Mouse (Mus musculus) neural tube, embryonic 13.5 days (tissue): ENCODE data around the gene Myh10. TPM values are rescaled to one million over a fixed set of nuclear protein-coding genes. Genes with fewer than 3 reads are reported as not detected.

ENCODE experiments used
- ATAC-seq: fragments of 200-750 bp; cut with Nextera tagmentation; 2 replicates; pipeline ENCODE4 v1.8.0; 2017; ENCODE audit warnings: low read depth, mild to moderate bottlenecking, moderate TSS enrichment, moderate library complexity
- H3K27ac ChIP-seq: fragments of 300-500 bp; sonication (generic); replicated peaks from 2 replicates; pipeline ENCODE4 v1.5.1; 2015; ENCODE audit warnings: moderate library complexity, mild to moderate bottlenecking, inconsistent platforms
- H3K27me3 ChIP-seq: fragments of 300-500 bp; sonication (generic); 2 replicates; pipeline ENCODE4 v1.6.1; 2015; ENCODE audit warnings: mild to moderate bottlenecking, inconsistent platforms
- H3K36me3 ChIP-seq: fragments of 300-500 bp; sonication (generic); 2 replicates; pipeline ENCODE4 v1.6.1; 2015; ENCODE audit warnings: mild to moderate bottlenecking, inconsistent platforms
- H3K4me1 ChIP-seq: fragments of 300-500 bp; sonication (generic); replicated peaks from 2 replicates; pipeline ENCODE4 v1.6.1; 2015; ENCODE audit warnings: inconsistent platforms
- H3K4me2 ChIP-seq: fragments of 300-500 bp; sonication (generic); 2 replicates; pipeline ENCODE4 v1.6.1; 2015; ENCODE audit warnings: inconsistent platforms, mild to moderate bottlenecking, moderate library complexity
- H3K4me3 ChIP-seq: fragments of 300-500 bp; sonication (generic); 2 replicates; pipeline ENCODE4 v1.5.1; 2015; ENCODE audit warnings: mild to moderate bottlenecking, inconsistent platforms
- H3K9ac ChIP-seq: fragments of 300-500 bp; sonication (generic); 2 replicates; pipeline ENCODE4 v1.6.1; 2015; ENCODE audit warnings: moderate library complexity, mild to moderate bottlenecking, inconsistent platforms
- H3K9me3 ChIP-seq: fragments of 300-500 bp; sonication (generic); 2 replicates; pipeline ENCODE4 v1.6.1; 2016; ENCODE audit warnings: inconsistent platforms
- WGBS: fragments of 180-500 bp; shearing (Covaris S2); methylation state at CpG from one replicate; pipeline ENCODE4 v1.1.7; 2015; 5-methylcytosine and 5-hydroxymethylcytosine counted together
- polyA plus RNA-seq: library from polyadenylated mRNA; unstranded; fragments of >200 nt; fragmentation: Nextera tagmentation; extraction: Ambion mirVana; gene quantifications from 2 replicates; pipeline ENCODE4 v1.2.1, GENCODE M21; 2015

Gene Myh10
- polyA plus RNA-seq, 1 experiment from 2014 or later: 76.5 TPM

DNA sequence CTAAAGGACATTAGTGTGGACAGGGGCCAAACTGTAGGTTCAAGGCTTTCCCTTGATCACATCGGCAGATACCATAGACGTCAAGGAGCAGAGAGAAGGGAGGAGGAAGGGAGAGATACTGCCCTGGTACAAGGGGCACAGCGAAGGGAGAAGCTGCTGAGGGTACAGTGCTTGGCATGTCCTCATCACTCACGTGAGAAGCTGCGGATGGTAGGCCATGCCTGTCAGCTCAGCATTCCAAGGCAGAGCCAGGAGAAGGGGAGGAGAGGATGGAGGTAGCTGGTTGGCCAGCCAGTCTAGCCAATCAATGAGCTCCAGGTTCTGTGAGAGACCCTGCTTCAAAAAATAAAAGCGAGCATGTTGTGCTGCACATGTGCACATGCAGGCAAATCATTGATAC is 11.0 kb downstream of the Myh10 start:
- Histone ChIP-seq H3K9ac (no peak overlapping the region), H3K36me3 (peaks cover 64% of the 10 kb centered on the region), H3K27me3 (no peaks in the 10 kb centered on the region), H3K27ac (no peak overlapping the region), H3K9me3 (no peaks in the 10 kb centered on the region; the same call in 1 of the 2 replicates), H3K4me3 (no peak overlapping the region), H3K4me2 (no peak overlapping the region), H3K4me1 (peaks cover 12% of the 10 kb centered on the region)
- 97% methylated on average over 6 of the region's 6 CpGs for WGBS
- no peak for ATAC-seq

- H3K4me3 ChIP-seq: no peak overlapping the region
- WGBS: 97% methylated on average over 1 of the region's 1 CpGs
- no peak overlapping the region for H3K4me2 ChIP-seq
- peaks cover 70% of the 10 kb centered on the region for H3K36me3 ChIP-seq
- no peak overlapping the region for H3K9ac ChIP-seq
- no peak for ATAC-seq
- H3K27me3 ChIP-seq: no peaks in the 10 kb centered on the region
- no peaks in the 10 kb centered on the region; the same call in 1 of the 2 replicates for H3K9me3 ChIP-seq
- peaks cover 20% of the 10 kb centered on the region for H3K4me1 ChIP-seq
- no peak overlapping the region for H3K27ac ChIP-seq
Measured at GRCm38 (mm10) chr11:68703360-68703759, 12.0 kb downstream of the Myh10 start.

GRCm38 (mm10) chr11:68704258-68704657 is 12.9 kb downstream of the Myh10 start:
- Histone ChIP-seq H3K9me3 (no peaks in the 10 kb centered on the region; the same call in 1 of the 2 replicates), H3K4me3 (no peak overlapping the region), H3K4me2 (no peak overlapping the region), H3K9ac (no peak overlapping the region), H3K27ac (no peak overlapping the region), H3K36me3 (peaks cover 68% of the 10 kb centered on the region), H3K27me3 (no peaks in the 10 kb centered on the region), H3K4me1 (peaks cover 20% of the 10 kb centered on the region)
- WGBS: 97% methylated on average over 1 of the region's 1 CpGs
- ATAC-seq: no peak

GRCm38 (mm10) chr11:68704847-68705246 is 13.5 kb downstream of the Myh10 start:
- no peak overlapping the region for H3K27ac ChIP-seq
- no peak for ATAC-seq
- no peaks in the 10 kb centered on the region; the same call in 1 of the 2 replicates for H3K9me3 ChIP-seq
- peaks cover 62% of the 10 kb centered on the region for H3K36me3 ChIP-seq
- no peaks in the 10 kb centered on the region for H3K27me3 ChIP-seq
- no peak overlapping the region for H3K4me2 ChIP-seq
- no peak overlapping the region for H3K4me3 ChIP-seq
- H3K4me1 ChIP-seq: peaks cover 25% of the 10 kb centered on the region
- H3K9ac ChIP-seq: no peak overlapping the region
- 94% methylated on average over 2 of the region's 2 CpGs for WGBS

- Histone ChIP-seq H3K4me2 (no peak overlapping the region), H3K36me3 (peaks cover 42% of the 10 kb centered on the region), H3K27ac (peak overlapping the region; percentile 62), H3K27me3 (no peaks in the 10 kb centered on the region), H3K4me3 (no peak overlapping the region), H3K9me3 (no peaks in the 10 kb centered on the region), H3K9ac (no peak overlapping the region), H3K4me1 (peaks cover 26% of the 10 kb centered on the region)
- 62% methylated on average over 9 of the region's 9 CpGs for WGBS
- ATAC-seq: peak; percentile 56; the same call in 1 of the 2 replicates
Measured at GRCm38 (mm10) chr11:68706524-68707429, 15.4 kb downstream of the Myh10 start.

DNA sequence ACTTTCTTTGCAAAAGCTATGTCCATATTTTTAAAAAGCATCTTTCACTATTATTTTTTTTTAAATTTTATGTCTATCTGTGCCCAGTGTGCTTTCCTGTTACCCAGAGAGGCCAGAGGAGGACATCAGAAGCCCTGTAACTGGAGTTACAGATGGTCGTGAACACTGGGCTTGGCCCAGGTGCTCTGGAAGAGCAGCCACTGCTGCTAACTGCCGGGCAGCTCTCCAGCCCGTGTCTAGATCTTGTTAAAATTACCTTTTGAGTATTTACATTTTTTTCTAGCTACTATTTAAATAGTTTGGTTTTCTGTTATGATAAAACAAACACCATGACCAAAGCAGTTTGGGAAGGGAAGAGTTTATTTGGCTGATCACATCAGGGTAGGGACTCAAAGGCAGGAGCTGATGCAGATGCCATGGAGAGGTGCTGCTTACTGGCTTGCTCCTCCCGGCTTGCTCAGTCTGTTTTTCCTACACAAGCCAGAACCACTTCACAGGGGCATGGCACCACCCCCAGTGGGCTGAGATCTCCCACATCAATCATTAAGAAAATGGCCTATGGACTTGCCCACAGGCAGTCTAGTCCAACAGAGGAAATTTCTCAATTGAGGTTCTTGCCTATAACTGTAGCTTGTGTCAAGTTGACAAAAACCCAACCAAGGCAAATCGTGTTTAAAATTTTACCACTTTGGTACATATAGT is 16.7 kb downstream of the Myh10 start:
- no peak overlapping the region for H3K4me2 ChIP-seq
- WGBS: 80% methylated on average over 5 of the region's 5 CpGs
- no peaks in the 10 kb centered on the region for H3K27me3 ChIP-seq
- peaks cover 30% of the 10 kb centered on the region for H3K36me3 ChIP-seq
- no peak overlapping the region for H3K27ac ChIP-seq
- no peak overlapping the region for H3K4me3 ChIP-seq
- H3K9me3 ChIP-seq: no peaks in the 10 kb centered on the region
- H3K4me1 ChIP-seq: peaks cover 30% of the 10 kb centered on the region
- no peak for ATAC-seq
- H3K9ac ChIP-seq: no peak overlapping the region

DNA sequence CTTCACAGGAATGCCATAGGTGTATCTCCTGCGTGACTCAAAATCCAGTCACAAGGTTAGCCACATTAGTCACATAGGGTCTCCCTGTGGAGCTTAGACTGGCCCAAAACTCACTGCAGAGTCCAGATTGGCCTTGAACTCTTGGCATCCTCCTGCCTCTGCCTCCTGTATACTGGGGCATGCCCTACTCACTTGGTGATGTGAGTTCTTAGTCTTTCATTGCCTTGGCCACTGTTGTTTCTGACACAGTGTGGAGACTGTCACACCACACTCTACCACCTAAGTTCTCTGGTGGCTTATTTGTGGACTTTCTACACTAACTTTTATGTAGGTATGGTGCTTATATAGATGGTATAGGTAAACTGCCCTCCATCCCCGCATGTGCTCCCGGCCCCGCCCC is 24.8 kb downstream of the Myh10 start:
- no peak overlapping the region for H3K9ac ChIP-seq
- H3K27me3 ChIP-seq: no peaks in the 10 kb centered on the region
- 83% methylated on average over 4 of the region's 4 CpGs for WGBS
- no peak overlapping the region for H3K27ac ChIP-seq
- no peak for ATAC-seq
- no peaks in the 10 kb centered on the region for H3K9me3 ChIP-seq
- peaks cover 27% of the 10 kb centered on the region for H3K36me3 ChIP-seq
- H3K4me3 ChIP-seq: no peak overlapping the region
- H3K4me1 ChIP-seq: peaks cover 38% of the 10 kb centered on the region
- no peak overlapping the region for H3K4me2 ChIP-seq

DNA sequence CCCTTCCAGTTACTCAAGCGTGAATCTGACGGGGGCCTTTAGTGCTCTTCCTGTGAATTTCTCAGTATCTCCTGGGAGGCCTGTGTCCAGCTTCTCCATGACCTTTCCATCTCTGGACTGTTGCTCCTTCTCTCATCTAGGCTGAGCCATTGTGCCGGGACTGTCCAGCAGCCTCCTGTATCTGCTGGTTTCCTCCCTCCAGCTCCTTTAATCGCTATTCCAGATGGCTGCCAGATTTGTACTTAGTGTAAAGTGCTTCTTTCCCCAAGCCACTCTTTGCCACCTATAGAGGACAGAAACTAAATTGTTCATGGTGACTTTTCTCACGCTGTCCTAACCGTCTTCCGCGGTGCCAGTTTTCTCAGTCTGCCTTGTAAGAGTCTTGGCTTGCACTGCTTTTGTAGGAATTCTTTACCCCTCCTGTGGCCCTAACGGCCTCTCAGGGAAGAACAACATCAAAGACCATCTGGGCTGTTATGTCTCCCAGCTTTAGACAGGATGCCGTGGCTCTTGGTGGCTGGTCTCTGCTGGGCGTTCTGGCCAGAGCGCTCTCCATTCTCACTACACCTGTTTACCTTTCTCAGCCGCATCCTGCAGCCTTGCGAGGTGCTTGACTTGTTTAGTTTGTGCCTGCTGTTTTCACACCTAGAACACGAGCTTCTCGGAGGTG is 25.9 kb downstream of the Myh10 start:
- ATAC-seq: no peak
- H3K4me1 ChIP-seq: peaks cover 36% of the 10 kb centered on the region
- no peak overlapping the region for H3K4me3 ChIP-seq
- WGBS: 55% methylated on average over 16 of the region's 16 CpGs
- H3K4me2 ChIP-seq: 0 out of 2 replicates have a peak overlapping the region, but pooled peaks have one; percentile 6
- peaks cover 38% of the 10 kb centered on the region for H3K36me3 ChIP-seq
- peak overlapping the region; percentile 57 for H3K27ac ChIP-seq
- H3K27me3 ChIP-seq: no peaks in the 10 kb centered on the region
- H3K9me3 ChIP-seq: no peaks in the 10 kb centered on the region
- no peak overlapping the region for H3K9ac ChIP-seq

DNA sequence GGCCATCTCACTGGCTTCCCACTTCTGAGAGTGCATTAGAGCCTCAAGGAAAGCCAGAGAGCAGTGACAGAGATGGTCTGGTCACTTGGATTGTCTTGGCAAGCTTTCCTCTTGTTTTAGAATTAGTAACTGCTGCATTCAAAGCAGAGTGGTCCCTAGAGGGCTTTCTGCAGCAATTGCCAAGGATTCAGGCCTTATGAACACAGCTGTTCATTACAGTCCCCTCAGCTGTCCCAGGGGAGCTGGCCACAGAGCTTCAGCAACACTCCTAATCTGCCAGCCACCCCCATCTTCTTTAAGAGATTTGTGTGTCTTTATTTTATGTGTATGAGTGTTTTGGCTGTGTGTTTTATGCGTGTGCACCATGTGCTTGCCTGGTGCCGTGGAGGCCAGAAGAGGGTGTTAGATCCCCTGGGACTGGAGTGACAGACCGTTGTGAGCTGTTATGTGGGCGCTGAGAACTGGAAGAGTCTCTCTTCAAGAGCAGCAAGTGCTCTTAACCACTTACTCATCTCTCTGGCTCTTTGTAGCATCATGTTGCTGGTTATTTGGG is 27.8 kb downstream of the Myh10 start:
- H3K27me3 ChIP-seq: no peaks in the 10 kb centered on the region
- 43% methylated on average over 4 of the region's 4 CpGs for WGBS
- no peak overlapping the region for H3K4me2 ChIP-seq
- no peak overlapping the region for H3K27ac ChIP-seq
- peak; percentile 56; the same call in 1 of the 2 replicates for ATAC-seq
- peaks cover 41% of the 10 kb centered on the region for H3K36me3 ChIP-seq
- H3K9me3 ChIP-seq: no peaks in the 10 kb centered on the region
- no peak overlapping the region for H3K9ac ChIP-seq
- H3K4me3 ChIP-seq: no peak overlapping the region
- peaks cover 34% of the 10 kb centered on the region for H3K4me1 ChIP-seq

GRCm38 (mm10) chr11:68719774-68720173 is 28.4 kb downstream of the Myh10 start:
- H3K4me3 ChIP-seq: no peak overlapping the region
- no peaks in the 10 kb centered on the region for H3K27me3 ChIP-seq
- no peaks in the 10 kb centered on the region for H3K9me3 ChIP-seq
- peaks cover 34% of the 10 kb centered on the region for H3K4me1 ChIP-seq
- H3K9ac ChIP-seq: no peak overlapping the region
- H3K27ac ChIP-seq: no peak overlapping the region
- H3K36me3 ChIP-seq: peaks cover 37% of the 10 kb centered on the region
- no peak for ATAC-seq
- H3K4me2 ChIP-seq: no peak overlapping the region
- WGBS: 76% methylated on average over 5 of the region's 5 CpGs

- H3K9ac ChIP-seq: no peak overlapping the region
- no peak overlapping the region for H3K4me2 ChIP-seq
- no peaks in the 10 kb centered on the region for H3K9me3 ChIP-seq
- H3K27me3 ChIP-seq: no peaks in the 10 kb centered on the region
- H3K36me3 ChIP-seq: peaks cover 56% of the 10 kb centered on the region
- no peak overlapping the region for H3K27ac ChIP-seq
- no peak for ATAC-seq
- H3K4me1 ChIP-seq: peaks cover 9% of the 10 kb centered on the region
- H3K4me3 ChIP-seq: no peak overlapping the region
Measured at GRCm38 (mm10) chr11:68724117-68724516, 32.8 kb downstream of the Myh10 start.
